Mouse (Mus musculus) spleen, adult 12 weeks (tissue): ENCODE results near the gene Bco2.

Experiments used
- DNase-seq: peaks from one replicate; pipeline ENCODE4 v3.0.0; 2022; ENCODE audit warnings: low spot score

Bco2 gene

DNA sequence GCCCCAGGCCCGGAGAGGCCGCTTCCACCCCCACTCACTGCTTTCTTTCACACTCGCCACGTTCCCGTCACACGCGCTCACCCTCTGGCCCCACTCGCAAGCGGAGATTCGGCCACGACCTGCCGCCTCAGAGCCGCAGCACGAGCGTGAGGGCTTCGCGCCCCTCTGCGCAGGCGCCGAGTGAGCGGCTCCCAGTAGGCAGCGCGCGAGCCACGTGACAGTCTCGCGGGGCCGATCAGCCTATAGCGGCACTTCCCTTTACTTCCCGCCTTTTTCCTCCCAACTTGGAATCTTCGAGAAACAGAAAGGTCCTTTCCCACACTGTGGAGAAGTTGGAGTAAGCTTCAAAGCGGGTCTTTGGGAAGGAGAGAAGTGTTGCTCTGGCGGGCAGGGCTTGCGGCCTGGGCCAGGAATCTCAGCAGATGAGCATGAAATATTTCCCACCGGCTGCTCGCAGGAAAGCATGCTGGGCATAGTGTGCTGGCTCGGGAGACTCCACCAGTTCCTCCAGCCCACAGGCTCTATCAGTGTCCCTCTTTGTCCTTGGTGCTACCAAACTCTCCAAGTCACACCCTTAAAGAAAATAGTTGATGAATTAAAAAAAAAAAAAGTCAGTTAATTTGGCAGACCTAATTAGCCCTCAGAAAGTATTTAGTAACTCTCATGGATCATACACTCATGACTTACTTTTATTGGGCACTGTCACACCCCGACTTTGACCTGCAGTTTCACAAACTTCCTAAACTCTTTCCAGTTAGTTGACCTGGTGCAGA lies 6.3 kb upstream of the Bco2 start, which contains the start of gene Tex12:
Gene Tex12, minus strand, starts transcription at position 181 of the 773 bp plus-strand sequence.
- DNase-seq: no peak

DNA sequence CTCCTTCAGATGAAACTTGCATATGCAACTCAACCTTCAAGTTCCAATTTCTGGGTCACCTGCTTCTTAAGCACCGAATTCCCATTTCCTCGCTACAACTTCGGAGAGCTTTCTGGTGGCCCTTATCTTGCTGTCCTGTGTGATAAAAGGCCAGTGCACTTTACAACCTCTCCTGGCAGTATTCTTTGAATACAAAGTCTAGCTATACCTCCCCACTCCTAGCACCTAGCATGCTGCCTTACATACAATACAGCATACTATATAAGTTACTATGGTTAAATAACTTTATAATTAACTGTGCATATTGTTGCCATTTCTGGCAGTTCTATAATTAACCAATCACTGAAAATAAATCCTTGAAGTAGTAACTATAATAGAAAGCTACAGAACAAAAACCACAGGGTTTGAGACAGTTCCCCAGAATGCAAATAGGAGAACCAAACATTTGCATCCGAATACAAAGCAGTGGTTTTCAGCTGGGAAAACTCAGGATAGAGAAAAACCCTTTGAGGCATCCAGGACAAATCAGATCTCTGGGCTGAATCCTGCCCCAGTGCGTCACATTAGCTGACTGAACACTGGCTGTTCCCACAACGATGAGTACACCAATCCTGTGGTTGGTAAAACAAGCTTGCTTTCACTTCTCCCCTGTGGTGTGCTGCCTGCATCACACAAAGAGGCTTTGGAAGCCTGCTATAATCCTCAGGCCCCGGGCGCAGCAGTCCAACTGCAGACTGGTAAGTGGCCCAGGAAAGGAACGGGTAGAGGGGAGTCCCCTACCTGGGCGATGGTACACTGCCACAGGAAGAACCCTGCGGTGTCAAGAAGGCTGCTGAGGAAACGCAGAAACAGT lies 514 bp downstream of the Bco2 start, which contains the start of gene Il18:
Gene Il18, plus strand, starts transcription at position 587 of the 853 bp plus-strand sequence.
- DNase-seq: no peak

DNA sequence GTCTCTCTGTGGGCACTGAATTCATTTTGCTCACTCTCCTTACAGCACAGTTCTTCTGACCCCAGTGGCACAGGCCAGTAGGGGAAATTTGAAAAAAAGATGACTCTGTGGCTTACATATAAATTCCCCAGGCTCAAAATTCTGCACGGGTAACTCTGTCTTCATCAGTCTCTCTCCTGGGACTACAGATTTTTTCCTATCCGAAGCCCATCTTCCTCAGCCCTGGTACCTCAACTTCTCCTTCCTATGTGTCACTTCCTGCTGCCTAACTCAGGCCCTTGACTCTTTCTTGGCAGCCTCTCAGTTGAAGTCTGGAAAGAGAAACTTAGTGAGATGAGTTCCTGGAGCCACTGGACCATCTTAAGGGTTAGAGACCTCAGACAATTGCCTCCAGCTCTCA lies 1.4 kb downstream of the Bco2 start:
- DNase-seq: no peak

DNA sequence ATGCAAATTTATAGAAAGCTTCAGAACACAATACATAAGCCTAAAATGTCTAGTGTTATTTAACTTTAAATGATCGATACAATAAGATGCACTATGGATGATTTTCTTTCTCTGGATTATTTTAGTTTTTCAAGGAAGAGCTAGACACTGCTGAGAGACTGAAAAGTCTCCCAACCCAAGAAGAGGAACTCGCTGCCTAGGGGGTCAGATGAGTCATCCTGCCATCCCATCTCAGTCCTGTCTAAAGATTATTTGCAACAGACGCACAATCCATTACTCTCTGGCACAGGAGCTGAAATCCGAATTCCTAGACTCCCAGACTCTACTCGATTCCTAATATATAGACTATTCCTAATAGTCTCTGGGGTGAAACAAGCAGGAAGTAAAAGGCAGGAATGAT lies 2.8 kb downstream of the Bco2 start:
- no peak for DNase-seq

DNA sequence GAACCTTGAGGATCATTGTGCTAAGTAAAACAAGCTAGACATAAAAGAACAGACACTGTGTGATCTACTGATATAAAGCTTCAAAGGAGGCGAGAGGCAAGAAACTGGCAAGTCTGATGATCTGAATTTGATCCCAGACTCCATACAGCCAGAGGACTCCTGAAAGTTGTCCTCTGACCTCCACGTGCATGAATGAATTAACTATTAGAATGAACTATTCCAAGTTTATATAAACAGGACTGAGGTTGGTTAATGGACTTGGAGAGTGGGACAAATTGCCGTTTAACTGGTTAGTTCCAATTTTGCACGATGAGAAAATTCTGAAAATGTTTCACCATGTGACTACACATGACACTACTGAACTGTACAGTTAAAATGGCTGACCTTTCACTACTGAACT lies 6.0 kb downstream of the Bco2 start:
- no peak for DNase-seq

DNA sequence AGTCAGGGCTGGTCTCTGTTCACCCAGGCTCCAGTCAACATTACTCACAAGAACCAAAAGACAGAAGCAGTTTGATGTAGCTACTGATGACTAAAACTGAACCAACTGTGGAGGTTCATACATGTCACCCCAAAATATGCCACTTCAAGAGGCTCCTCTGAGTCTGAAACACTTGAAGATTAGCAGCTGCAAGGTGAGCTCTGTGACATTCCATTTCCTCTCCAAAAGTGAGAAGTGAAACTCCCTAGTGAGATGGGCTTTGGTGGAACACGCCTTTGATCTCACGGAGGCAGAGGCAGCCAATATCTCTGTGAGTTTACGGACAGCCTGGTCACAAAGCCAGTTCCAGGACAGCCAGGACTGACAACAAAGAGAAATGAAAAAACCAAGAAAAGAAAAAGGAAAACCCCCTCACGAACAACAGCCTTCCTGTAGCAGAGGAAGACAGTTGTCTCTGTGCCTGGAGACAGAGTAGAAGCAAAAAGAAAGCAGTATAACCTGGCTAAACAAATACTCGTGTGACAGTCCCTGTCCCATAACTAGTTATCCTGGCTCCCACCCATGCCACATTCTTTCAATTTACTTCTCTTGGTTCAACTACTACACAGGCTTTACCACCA lies 7.0 kb downstream of the Bco2 start:
- DNase-seq: no peak

DNA sequence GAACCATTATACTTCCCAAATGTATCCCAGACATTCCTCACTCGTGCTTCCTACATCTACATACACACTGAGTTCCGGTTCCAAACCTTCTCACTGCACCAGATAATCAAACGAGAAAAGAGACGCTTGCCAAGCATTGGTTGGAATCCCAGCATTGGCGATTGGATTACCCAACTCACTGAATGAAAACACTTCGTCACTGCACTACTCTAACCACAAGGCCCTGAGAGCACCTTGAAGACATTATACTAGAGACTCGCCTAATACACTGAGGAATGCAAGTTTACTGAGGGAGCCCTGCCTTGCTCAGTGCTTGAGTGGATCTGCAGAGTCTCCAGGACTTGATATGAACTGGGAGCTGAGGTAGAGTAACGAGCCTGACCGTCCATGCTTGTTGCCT lies 12.6 kb downstream of the Bco2 start:
- no peak for DNase-seq

DNA sequence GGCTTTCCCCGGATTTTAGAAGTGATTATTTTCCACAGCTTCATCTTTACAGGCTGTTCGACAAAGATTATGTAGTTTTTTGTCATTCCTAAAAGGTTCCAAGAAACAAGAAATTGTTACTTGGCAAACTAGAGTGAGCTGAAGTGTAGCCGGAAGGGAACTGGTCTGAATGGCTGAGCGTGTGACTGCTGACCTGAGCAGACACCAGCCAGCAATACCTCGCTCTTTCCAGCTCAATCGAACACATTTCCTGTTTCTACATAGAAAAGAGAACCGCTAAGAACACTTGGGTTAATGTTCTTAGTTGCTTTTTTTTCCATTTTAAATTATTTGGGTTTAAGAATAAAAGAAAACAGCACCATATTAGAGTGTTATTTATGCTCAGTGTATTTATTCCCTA lies 14.8 kb downstream of the Bco2 start:
- no peak for DNase-seq

DNA sequence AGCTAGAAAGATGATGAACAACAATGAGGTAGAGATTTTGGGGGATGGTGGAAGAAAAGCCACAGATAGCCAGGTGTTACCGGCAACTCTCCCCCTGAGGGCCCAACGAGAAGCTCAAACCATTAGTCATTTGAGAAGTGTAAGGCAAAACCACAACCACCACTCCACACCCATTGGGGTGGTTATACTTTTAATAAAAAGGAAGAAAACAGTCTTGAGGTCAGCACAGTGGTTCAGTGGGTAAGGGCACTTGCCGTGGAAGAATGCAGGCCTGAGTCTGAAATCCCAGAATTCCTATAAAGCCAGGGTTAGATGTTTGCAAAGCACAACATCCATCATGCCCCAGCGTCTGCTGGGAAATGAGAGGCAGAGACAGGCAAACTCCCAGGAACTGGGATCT lies 17.7 kb downstream of the Bco2 start:
- no peak for DNase-seq

DNA sequence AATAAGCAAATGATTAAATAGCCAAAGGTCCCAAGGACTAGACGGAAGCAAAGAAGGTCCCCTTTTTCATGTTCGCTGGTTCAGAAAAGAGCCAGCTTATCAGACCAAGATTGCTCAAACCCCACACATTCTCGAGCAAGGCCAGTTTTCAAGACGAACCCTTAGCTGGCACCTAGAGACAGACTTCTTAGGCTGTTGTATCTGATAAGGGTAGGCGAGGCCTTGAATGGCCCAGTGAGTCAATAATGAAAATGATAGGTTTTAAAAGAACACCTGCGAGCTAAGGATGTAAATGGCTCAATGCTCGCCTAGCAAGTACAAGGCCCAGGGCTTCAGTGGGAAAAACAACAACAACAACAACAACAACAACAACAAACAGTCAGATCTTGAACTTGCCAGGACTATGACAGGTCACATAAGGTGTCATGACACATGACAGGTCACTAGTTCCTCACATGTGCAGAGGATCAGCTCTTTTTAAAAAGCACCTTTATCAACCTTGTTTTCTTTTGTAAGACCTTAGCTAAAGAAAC lies 18.3 kb downstream of the Bco2 start:
- DNase-seq: no peak

DNA sequence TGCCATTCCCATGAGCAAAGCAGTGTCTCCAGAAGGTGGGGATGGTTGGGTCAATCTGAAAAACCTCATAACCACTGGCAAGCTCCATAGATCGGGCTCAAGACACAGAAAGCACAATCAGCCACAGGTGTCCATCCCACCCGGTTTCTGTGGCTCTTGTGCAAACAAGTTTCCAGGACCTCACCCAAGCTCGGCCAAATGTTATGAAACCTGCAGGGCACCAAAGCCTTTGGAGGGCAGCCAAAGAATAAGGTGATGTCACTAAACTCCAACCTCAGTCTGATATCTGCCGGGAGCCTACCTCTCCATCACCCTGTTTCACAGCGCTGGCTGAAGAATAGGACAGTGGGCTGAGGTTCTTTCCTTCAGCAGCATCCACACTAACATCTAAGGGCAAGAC lies 19.1 kb downstream of the Bco2 start:
- no peak for DNase-seq

DNA sequence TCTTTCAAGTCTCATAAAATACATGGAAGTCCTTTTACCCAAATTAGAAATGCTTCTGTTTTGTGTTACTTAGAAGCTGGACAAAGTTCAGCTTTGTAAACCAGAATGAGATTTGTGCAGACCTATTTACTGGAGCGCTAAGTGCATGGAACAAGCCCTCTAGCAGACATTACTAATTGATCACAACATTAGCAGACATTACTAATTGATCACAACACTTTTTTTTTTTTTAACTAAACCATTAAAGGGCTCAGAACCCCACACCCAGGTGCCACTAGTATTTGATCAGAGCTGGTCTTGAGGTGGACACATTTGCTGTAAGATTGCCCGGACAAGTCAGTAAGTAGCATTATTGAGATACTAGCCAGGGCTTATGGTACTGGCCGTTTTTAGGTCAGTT lies 21.2 kb downstream of the Bco2 start:
- no peak for DNase-seq

DNA sequence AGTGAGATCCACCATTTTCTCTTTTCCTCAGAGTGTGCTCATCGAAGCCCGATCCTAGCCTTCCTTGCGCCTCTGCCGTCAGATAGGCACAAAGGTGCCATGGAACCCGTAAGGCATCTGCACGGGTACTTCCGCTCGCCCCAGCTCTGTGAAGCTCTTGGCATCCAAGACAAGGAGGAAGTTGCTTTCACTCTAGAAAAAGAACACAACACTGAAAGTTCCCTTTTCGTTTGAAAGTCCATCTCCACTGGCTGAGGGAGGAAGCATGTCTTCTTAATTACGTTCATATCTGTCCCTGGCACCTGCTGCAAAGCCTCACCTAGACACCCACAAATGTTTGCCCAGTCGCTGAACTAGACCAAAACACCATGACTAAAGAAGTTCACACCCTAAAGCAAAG lies 21.7 kb downstream of the Bco2 start:
- DNase-seq: peak; percentile 28

DNA sequence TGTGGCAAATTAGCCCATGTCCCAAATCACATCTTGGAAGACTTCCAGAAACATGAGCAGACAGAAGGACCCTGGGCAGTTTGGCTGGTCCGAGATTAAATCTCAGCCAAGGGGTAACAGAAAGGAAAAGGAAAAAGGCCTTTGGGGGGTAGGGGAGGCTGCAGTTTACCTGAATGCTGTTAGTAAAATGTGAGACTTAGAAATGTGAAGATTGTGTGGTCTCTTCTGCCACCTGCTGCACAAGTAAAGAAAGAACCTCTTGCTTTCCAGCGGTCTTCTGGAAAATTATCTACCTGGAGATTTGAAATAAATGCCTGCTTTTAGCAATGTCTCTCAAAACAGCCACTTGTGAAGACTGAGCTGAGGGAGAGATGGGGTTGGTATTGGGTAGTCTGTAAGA lies 24.1 kb downstream of the Bco2 start:
- no peak for DNase-seq

DNA sequence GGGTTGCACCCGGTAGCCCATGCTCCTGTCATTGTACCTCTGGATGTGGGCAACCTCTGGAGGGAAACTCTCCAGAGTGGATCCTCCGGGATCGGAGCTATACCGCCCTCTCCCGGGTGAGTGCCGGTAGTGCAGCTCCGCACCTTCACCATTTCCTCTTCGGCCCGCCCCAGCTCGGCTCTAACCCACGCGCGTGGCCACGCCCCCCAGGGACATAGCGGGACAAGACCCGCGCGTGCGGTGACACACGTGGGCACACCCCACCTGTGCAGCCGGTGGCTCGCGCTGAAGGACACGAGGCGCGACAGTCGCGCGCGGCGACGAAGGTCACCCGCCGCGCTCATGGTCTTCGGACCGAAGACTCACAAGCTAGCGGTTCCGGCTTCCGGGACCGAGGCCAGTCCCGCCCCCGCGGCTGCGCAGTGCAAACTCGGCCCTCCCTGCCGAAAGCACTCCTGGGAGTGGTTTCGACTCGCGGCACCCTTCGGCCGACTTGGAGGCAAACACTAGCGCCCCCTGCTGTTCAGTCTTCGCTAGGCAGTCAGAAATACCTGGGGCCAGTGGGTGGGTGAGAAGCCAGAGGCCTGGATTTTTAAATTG lies 26.6 kb downstream of the Bco2 start, which contains the start of gene Pts:
Gene Pts, minus strand, starts transcription at position 432 of the 600 bp plus-strand sequence.
- DNase-seq: peak; percentile 91

DNA sequence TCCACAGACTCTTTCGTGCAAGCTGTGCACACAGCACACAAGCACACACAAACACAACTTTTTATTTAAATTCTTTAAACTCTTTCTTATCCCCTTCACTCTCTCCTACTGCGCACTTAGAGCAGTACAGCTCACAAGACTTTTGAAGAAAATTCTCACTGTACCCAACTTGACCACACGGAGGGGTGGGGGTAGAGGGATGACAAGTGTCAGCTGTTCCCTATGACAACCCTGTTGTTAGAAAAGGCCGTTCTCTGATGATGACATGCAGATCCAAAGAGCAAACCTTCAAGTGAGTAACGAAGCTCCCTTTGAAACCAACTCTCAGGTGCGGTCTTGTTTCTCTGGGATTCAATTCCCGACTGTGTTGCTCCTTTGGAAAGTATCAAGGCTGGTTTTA lies 27.1 kb downstream of the Bco2 start:
- DNase-seq: no peak

DNA sequence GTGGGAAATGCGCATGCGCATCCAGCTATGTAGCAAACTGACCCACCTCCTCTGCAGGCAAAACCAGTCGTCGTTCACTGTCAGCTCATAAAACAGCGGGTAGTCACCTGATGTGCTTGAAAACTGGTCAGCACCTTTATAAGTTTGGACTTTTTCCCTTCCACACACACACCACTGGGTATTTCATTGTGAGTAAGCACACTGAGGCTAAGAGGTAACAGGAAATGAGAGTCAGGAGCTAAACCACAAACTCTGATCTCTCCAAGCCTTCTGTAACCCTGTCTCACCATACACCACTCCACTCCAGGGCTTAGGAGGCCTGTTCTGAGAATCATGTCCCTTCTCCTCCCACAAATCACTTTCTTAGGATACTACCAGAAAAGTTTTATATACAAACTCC lies 29.4 kb downstream of the Bco2 start:
- DNase-seq: no peak

DNA sequence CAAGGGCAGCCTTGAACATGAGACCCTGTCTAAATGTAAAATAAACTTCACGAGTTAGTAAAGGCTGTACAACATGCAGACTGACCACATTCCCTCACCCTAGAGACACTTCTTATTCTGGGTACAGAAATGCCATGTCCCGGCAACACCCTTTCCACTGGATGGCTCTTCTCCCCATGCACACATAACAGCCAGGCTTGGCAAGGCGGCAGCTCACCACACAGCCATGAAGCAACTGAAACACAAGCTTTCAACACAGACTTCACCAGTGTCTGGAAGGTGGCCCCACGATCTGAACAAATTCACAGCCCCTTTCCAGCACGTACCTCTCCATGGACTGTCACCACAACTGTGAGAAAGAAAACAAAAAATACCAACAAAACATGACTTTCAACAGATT lies 30.0 kb downstream of the Bco2 start:
- no peak for DNase-seq

DNA sequence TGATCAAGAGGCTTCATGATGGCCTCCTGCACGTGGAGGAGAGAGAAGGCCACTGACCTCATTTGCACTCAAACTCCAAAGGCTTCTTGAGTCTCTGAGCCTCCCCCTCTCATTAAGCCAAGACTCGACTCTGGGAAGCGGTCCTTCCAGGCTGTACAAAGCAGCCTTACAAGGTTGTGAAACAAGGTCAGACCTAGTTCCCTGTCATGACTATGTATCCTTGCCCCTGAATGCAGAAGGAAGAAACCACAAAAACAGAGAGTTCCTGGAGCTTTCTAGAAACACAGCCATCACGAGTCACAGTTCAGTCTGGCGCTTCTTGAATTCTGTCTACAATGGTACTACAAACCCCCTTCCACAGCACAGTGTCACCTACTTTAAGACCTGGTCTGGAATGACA lies 32.4 kb downstream of the Bco2 start:
- no peak for DNase-seq

DNA sequence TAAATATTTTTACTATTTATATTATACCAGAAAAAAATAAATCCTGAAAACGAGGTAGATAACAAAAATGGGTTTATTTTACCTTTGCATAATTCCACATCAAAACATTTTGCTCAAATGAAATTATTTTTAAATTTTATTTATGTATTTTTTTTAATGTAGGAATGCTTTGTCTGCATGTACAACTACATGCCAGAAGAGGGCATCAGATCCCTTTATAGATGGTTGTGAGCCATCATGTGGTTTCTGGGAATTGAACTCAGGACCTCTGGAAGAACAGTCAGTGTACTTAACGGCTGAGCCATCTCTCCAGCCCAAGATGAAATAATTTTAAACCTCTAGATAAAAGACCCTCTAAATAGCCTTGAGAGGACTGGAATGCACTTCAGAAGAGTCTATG lies 33.4 kb downstream of the Bco2 start:
- no peak for DNase-seq

DNA sequence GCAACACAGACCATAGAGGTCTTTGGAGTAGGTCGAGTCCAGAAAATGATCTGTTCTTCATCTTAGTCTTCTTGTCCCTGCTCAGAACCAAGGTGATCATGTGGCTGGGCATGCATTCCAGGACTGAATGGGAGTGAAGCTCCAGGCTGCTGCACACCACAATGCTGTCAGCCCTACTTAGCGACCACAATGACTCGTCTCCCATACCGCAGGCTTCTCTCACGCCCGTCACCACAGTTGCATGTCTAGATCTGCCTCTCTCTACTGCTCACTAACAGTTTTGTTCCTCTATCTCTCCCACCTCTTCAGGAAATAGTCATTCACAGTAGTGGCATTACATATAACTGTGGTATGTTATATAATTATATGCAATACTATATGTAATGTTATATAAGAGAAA lies 34.2 kb downstream of the Bco2 start:
- DNase-seq: no peak

DNA sequence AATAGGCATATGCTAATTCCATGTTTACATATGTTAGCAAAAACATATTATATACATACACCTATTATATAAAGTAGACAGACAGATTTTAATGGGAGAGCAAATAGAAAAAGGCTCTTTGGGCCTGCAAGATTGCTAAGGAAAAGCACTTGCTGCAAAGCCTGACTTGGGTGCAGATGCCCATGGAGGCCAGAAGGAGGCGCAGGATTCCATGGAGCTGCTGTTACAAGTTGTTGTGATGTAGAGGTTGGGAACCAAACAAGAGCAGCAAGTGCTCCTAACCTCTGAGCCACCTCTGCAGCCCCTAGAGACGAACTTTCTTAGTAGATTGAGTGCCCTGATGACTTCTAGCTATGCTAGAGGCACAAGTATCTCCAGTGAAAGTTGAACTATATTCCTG lies 36.2 kb downstream of the Bco2 start:
- no peak for DNase-seq
